ENCODE assay signal across 28 mouse cellular contexts in the genomic region with DNA sequence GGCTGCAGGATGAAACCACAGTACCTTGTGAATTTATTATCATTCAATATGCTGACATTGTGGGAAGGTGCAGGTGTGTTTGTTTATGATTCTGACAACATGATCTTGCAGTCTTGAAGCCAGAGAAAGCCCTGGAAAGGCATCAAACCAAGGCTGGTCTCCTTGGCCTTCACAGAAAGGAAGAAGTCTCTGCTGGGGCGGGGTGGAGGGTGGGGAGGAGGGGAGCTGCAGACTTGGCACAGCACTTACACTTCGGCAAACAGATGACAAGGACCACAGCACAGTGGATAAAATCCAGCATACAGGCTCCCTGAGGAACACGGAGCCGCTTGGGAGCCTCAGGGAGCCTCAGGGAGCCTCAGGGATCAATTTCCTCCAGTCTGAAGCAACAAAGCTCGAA.
A peak's percentile ranks its signal among the peaks of the same experiment; 100 is the strongest.
DNase-seq lines count a peak whose midpoint lies in the region; ATAC-seq and TF ChIP-seq lines count a peak whose summit lies in the region.
"Had no signal": no experiment of that assay in that cellular context is flagged by ENCODE, and none has a peak within 500 bp of the region (broad histone marks: within the 10 kb centered on the region; RNA-seq: fewer than 3 reads in every experiment).

No protein-coding gene starts in this region.

- DNase-seq in kidney, postnatal 4 days, result no peak
- DNase-seq in lung, postnatal 4 days, result no peak
- peak; percentile 48 for DNase-seq in NIH3T3 (ENCODE audit: low read depth)
- DNase-seq in forebrain, postnatal 0 days, result no peak
- DNase-seq in midbrain, postnatal 0 days (ENCODE audit: low spot score), result no peak
- DNase-seq: adrenal gland, adult 8-10 months; cerebellum, adult 2 months; cerebellum, postnatal 25 days; gastrocnemius, adult 2 months; gastrocnemius, postnatal 36 days; heart, adult 2 months; heart, postnatal 10 days; kidney, adult 9 months; kidney, postnatal 36 days; layer of hippocampus, postnatal 36 days; liver, embryonic 13.5 days had no signal

- H3K27me3 ChIP-seq in kidney, embryonic 15.5 days, result no peaks in the 10 kb centered on the region
- no peaks in the 10 kb centered on the region for H3K27me3 ChIP-seq in lung, embryonic 16.5 days (ENCODE audit: control insufficient read depth, insufficient read depth, low read depth, low read length)
- H3K27me3 ChIP-seq in small intestine, adult 2 months (ENCODE audit: control insufficient read depth, insufficient read depth, low read length), result no peaks in the 10 kb centered on the region
- no peaks in the 10 kb centered on the region for H3K27me3 ChIP-seq in forebrain, postnatal 0 days (ENCODE audit: insufficient read depth, low read length)
- H3K27me3 ChIP-seq in midbrain, postnatal 0 days (ENCODE audit: insufficient read depth, low read length), result no peaks in the 10 kb centered on the region
- H3K27me3 ChIP-seq: heart, embryonic 13.5 days; limb, embryonic 15.5 days; neural tube, embryonic 12.5 days had no signal

- no peak for TF ChIP-seq POLR2A in small intestine, adult 2 months (IDR thresholded peaks at IDR 0.05; ENCODE audit: low read depth, low read length)

- peaks cover 16% of the 10 kb centered on the region for H3K4me1 ChIP-seq in kidney, embryonic 15.5 days
- peaks cover 13% of the 10 kb centered on the region for H3K4me1 ChIP-seq in lung, embryonic 16.5 days (replicated peaks; ENCODE audit: control insufficient read depth, insufficient read depth, low read length)
- H3K4me1 ChIP-seq in small intestine, adult 2 months (ENCODE audit: control insufficient read depth, insufficient read depth, insufficient read length, low read length), result peaks cover 10% of the 10 kb centered on the region; the same call in 1 of the 2 replicates
- 0 out of 2 replicates have a peak, but pooled peaks cover 3% of the 10 kb centered on the region for H3K4me1 ChIP-seq in forebrain, postnatal 0 days (ENCODE audit: insufficient read depth)
- no peaks in the 10 kb centered on the region for H3K4me1 ChIP-seq in midbrain, postnatal 0 days (ENCODE audit: insufficient read depth, low read length)
- H3K4me1 ChIP-seq: limb, embryonic 10.5 days; liver, embryonic 13.5 days; neural tube, embryonic 12.5 days had no signal

- WGBS in kidney, embryonic 15.5 days, result 45% methylated on average over 5 of the region's 5 CpGs
- WGBS in lung, embryonic 16.5 days, result 32% methylated on average over 5 of the region's 5 CpGs
- 16% methylated on average over 5 of the region's 5 CpGs for WGBS in small intestine, adult 2 months
- 46% methylated on average over 5 of the region's 5 CpGs for WGBS in forebrain, postnatal 0 days
- 62% methylated on average over 5 of the region's 5 CpGs for WGBS in midbrain, postnatal 0 days

- no peak for ATAC-seq in kidney, embryonic 15.5 days (replicated peaks; ENCODE audit: low FRiP score)
- ATAC-seq in lung, embryonic 16.5 days (ENCODE audit: low read depth), result peak; percentile 74
- no peak for ATAC-seq in forebrain, postnatal 0 days
- ATAC-seq in midbrain, postnatal 0 days (ENCODE audit: low FRiP score), result no peak
- ATAC-seq: forebrain, embryonic 14.5 days; midbrain, embryonic 16.5 days had no signal

- TF ChIP-seq CTCF in small intestine, adult 2 months (IDR thresholded peaks at IDR 0.05; ENCODE audit: extremely low read depth, insufficient read length, insufficient replicate concordance, low read depth, low read length), result no peak
- no peak for TF ChIP-seq CTCF in forebrain, postnatal 0 days (IDR thresholded peaks at IDR 0.05; ENCODE audit: low read depth)
- TF ChIP-seq CTCF in midbrain, postnatal 0 days (IDR thresholded peaks at IDR 0.05), result no peak

- no peak overlapping the region for H3K9ac ChIP-seq in kidney, embryonic 15.5 days
- no peak overlapping the region for H3K9ac ChIP-seq in lung, embryonic 16.5 days (ENCODE audit: low read length)
- no peak overlapping the region for H3K9ac ChIP-seq in forebrain, postnatal 0 days
- H3K9ac ChIP-seq in midbrain, postnatal 0 days (replicated peaks; ENCODE audit: low read length, poor library complexity, severe bottlenecking), result no peak overlapping the region
- H3K9ac ChIP-seq: heart, embryonic 13.5 days; hindbrain, embryonic 14.5 days; limb, embryonic 15.5 days; liver, embryonic 13.5 days; neural tube, embryonic 12.5 days had no signal

- H3K4me3 ChIP-seq in kidney, embryonic 15.5 days (replicated peaks), result no peak overlapping the region
- no peak overlapping the region for H3K4me3 ChIP-seq in lung, embryonic 16.5 days (ENCODE audit: low read length)
- H3K4me3 ChIP-seq in small intestine, adult 2 months (ENCODE audit: low read depth, low read length), result no peak overlapping the region
- no peak overlapping the region for H3K4me3 ChIP-seq in forebrain, postnatal 0 days (ENCODE audit: low read depth, low read length)
- H3K4me3 ChIP-seq in midbrain, postnatal 0 days (ENCODE audit: low read depth, low read length), result no peak overlapping the region
- H3K4me3 ChIP-seq: gastrocnemius, adult 2 months; heart, adult 2 months; heart, embryonic 13.5 days; limb, embryonic 10.5 days; limb, embryonic 15.5 days; liver, embryonic 13.5 days; midbrain, embryonic 10.5 days; myocyte; neural tube, embryonic 12.5 days had no signal

- H3K36me3 ChIP-seq in kidney, embryonic 15.5 days, result no peaks in the 10 kb centered on the region
- no peaks in the 10 kb centered on the region for H3K36me3 ChIP-seq in lung, embryonic 16.5 days (ENCODE audit: control insufficient read depth, insufficient read depth, low read length)
- H3K36me3 ChIP-seq in small intestine, adult 2 months (ENCODE audit: control insufficient read depth, insufficient read depth, low read length), result no peaks in the 10 kb centered on the region
- no peaks in the 10 kb centered on the region for H3K36me3 ChIP-seq in forebrain, postnatal 0 days (ENCODE audit: insufficient read depth)
- no peaks in the 10 kb centered on the region for H3K36me3 ChIP-seq in midbrain, postnatal 0 days (ENCODE audit: insufficient read depth, low read length)
- H3K36me3 ChIP-seq: heart, embryonic 13.5 days; limb, embryonic 10.5 days; limb, embryonic 15.5 days; liver, embryonic 13.5 days; midbrain, embryonic 10.5 days; neural tube, embryonic 12.5 days had no signal

- H3K27ac ChIP-seq in kidney, embryonic 15.5 days, result 0 out of 2 replicates have a peak overlapping the region, but pooled peaks have one; percentile 32
- peak overlapping the region; percentile 8; the same call in 1 of the 2 replicates for H3K27ac ChIP-seq in lung, embryonic 16.5 days (ENCODE audit: low read length)
- H3K27ac ChIP-seq in small intestine, adult 2 months (ENCODE audit: insufficient read depth, low read depth, low read length), result peak overlapping the region; percentile 34; the same call in 1 of the 2 replicates
- no peak overlapping the region for H3K27ac ChIP-seq in forebrain, postnatal 0 days (ENCODE audit: low read depth, low read length)
- no peak overlapping the region for H3K27ac ChIP-seq in midbrain, postnatal 0 days (ENCODE audit: low read depth, low read length)
- H3K27ac ChIP-seq: gastrocnemius, adult 2 months; heart, adult 2 months; heart, embryonic 13.5 days; hindbrain, embryonic 14.5 days; limb, embryonic 10.5 days; limb, embryonic 15.5 days; liver, embryonic 13.5 days; midbrain, embryonic 10.5 days; neural tube, embryonic 12.5 days had no signal

- peaks cover 11% of the 10 kb centered on the region; the same call in 1 of the 2 replicates for H3K9me3 ChIP-seq in kidney, embryonic 15.5 days (replicated peaks)
- H3K9me3 ChIP-seq in lung, embryonic 16.5 days (ENCODE audit: control insufficient read depth, low read length), result peaks cover 8% of the 10 kb centered on the region
- 0 out of 2 replicates have a peak, but pooled peaks cover 6% of the 10 kb centered on the region for H3K9me3 ChIP-seq in forebrain, postnatal 0 days (ENCODE audit: low read length)
- no peaks in the 10 kb centered on the region for H3K9me3 ChIP-seq in midbrain, postnatal 0 days (ENCODE audit: low read length)
- H3K9me3 ChIP-seq: limb, embryonic 10.5 days had no signal

- no peak overlapping the region for H3K4me2 ChIP-seq in kidney, embryonic 15.5 days
- no peak overlapping the region for H3K4me2 ChIP-seq in lung, embryonic 16.5 days (ENCODE audit: low read depth, low read length)
- no peak overlapping the region for H3K4me2 ChIP-seq in forebrain, postnatal 0 days (ENCODE audit: low read depth)
- H3K4me2 ChIP-seq in midbrain, postnatal 0 days (ENCODE audit: low read depth, low read length, poor library complexity, severe bottlenecking), result no peak overlapping the region
- H3K4me2 ChIP-seq: heart, embryonic 13.5 days; hindbrain, embryonic 14.5 days; limb, embryonic 15.5 days; liver, embryonic 13.5 days; neural tube, embryonic 12.5 days had no signal

Comparison
In these comparisons a context has a peak if more than half of its experiments do, and no peak if none do; other contexts are left out.
1. H3K27ac ChIP-seq: peak in kidney, embryonic 15.5 days (single experiment), lung, embryonic 16.5 days (single experiment) and small intestine, adult 2 months (single experiment); none in forebrain, postnatal 0 days (single experiment) and midbrain, postnatal 0 days (single experiment).